Mouse (Mus musculus): ENCODE data around the gene Slit1. TPM values are rescaled to one million over a fixed set of nuclear protein-coding genes. Genes with fewer than 3 reads are reported as not detected.

The Slit1 gene
- polyA plus RNA-seq, 1 experiment: 0.80 TPM

DNA sequence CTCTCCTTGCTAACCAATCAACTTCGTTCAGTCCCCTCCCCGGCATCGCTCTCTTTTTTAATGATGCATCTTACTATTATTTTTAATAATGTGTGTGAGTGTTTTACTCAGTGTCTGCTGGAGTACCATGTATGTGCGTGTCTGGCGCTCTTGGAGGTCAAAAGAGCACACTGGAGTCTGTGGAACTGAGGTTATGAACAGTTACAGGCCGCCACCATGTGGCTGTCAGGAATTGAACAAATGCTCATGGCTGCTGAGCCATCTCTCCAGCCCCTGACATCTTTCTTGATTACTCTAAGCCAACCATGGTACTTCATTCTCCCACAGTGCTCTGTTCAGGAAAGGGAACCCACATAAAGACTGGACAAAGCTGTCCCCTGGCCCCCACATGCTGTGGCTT lies 16.3 kb upstream of the Slit1 start:
- Histone ChIP-seq H3K4me3 (no peak overlapping the region), H3ac (ENCODE audit: control insufficient read depth, insufficient read length) (no peak overlapping the region), H3K27me3 (ENCODE audit: control insufficient read depth, insufficient read depth, insufficient read length) (peaks cover 12% of the 10 kb centered on the region), H3K4me2 (ENCODE audit: low read depth) (no peak overlapping the region), H3K79me2 (ENCODE audit: control insufficient read depth, insufficient read depth) (no peaks in the 10 kb centered on the region), H3K36me3 (ENCODE audit: control insufficient read depth, insufficient read depth) (no peaks in the 10 kb centered on the region)
- TF ChIP-seq SRF (IDR thresholded peaks at IDR 0.05; ENCODE audit: control insufficient read depth, insufficient read length, low read depth) (no peak), REST (IDR thresholded peaks at IDR 0.05; ENCODE audit: insufficient read depth, insufficient read length) (no peak), MYOG (IDR thresholded peaks at IDR 0.05; ENCODE audit: control insufficient read depth in 1 of 3, insufficient read depth in 1 of 3, insufficient read length in 2 of 3, low read depth in 2 of 3) (no peak), TCF12 (IDR thresholded peaks at IDR 0.05; ENCODE audit: insufficient read depth, poor library complexity, severe bottlenecking) (no peak), MYOD1 (IDR thresholded peaks at IDR 0.05; ENCODE audit: control insufficient read depth in 1 of 3, insufficient read length in 2 of 3, low read depth in 2 of 3) (no peak), MAX (IDR thresholded peaks at IDR 0.05; ENCODE audit: low read depth) (no peak), POLR2A (IDR thresholded peaks at IDR 0.05; ENCODE audit: insufficient read length, low read depth) (no peak), CEBPB (IDR thresholded peaks at IDR 0.05; ENCODE audit: insufficient read depth, poor library complexity, severe bottlenecking) (no peak), POLR2AphosphoS2 (IDR thresholded peaks at IDR 0.05; ENCODE audit: insufficient read length, low read depth) (no peak), USF1 (IDR thresholded peaks at IDR 0.05; ENCODE audit: low read depth) (no peak), E2F4 (IDR thresholded peaks at IDR 0.05; ENCODE audit: insufficient read depth) (no peak), TCF3 (IDR thresholded peaks at IDR 0.05; ENCODE audit: insufficient read length, low read depth) (no peak)

DNA sequence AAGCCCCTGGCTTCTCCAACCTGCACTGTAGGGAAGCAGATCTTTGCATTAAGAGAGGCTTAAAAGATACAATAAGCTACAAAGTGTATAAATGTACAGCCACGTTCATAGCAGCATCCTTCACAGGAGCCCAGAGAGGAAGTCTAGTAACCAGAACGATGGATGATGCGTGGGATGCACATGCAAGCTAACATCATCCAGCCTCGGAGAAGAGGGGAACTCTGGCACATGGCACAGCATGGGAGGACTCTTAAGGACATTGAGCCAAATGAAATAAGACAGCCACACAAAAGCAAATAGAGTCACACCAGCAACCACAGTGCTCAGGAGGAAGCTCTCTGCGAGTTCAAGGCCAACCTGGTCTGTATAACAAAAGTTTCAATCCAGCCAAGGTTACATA lies 15.8 kb upstream of the Slit1 start:
- Histone ChIP-seq H3ac (ENCODE audit: control insufficient read depth, insufficient read length) (no peak overlapping the region), H3K36me3 (ENCODE audit: control insufficient read depth, insufficient read depth) (no peaks in the 10 kb centered on the region), H3K4me2 (ENCODE audit: low read depth) (no peak overlapping the region), H3K4me3 (no peak overlapping the region), H3K27me3 (ENCODE audit: control insufficient read depth, insufficient read depth, insufficient read length) (peaks cover 14% of the 10 kb centered on the region), H3K79me2 (ENCODE audit: control insufficient read depth, insufficient read depth) (no peaks in the 10 kb centered on the region)
- no peak for TF ChIP-seq POLR2AphosphoS2 (IDR thresholded peaks at IDR 0.05; ENCODE audit: insufficient read length, low read depth)
- no peak for TF ChIP-seq CEBPB (IDR thresholded peaks at IDR 0.05; ENCODE audit: insufficient read depth, poor library complexity, severe bottlenecking)
- no peak for TF ChIP-seq POLR2A (IDR thresholded peaks at IDR 0.05; ENCODE audit: insufficient read length, low read depth)
- no peak for TF ChIP-seq MAX (IDR thresholded peaks at IDR 0.05; ENCODE audit: low read depth)
- no peak for TF ChIP-seq TCF12 (IDR thresholded peaks at IDR 0.05; ENCODE audit: insufficient read depth, poor library complexity, severe bottlenecking)
- TF ChIP-seq MYOD1 (IDR thresholded peaks at IDR 0.05; ENCODE audit: control insufficient read depth in 1 of 3, insufficient read length in 2 of 3, low read depth in 2 of 3): no peak
- TF ChIP-seq REST (IDR thresholded peaks at IDR 0.05; ENCODE audit: insufficient read depth, insufficient read length): no peak
- no peak for TF ChIP-seq SRF (IDR thresholded peaks at IDR 0.05; ENCODE audit: control insufficient read depth, insufficient read length, low read depth)
- no peak for TF ChIP-seq E2F4 (IDR thresholded peaks at IDR 0.05; ENCODE audit: insufficient read depth)
- no peak for TF ChIP-seq TCF3 (IDR thresholded peaks at IDR 0.05; ENCODE audit: insufficient read length, low read depth)
- TF ChIP-seq MYOG (IDR thresholded peaks at IDR 0.05; ENCODE audit: control insufficient read depth in 1 of 3, insufficient read depth in 1 of 3, insufficient read length in 2 of 3, low read depth in 2 of 3): no peak
- TF ChIP-seq USF1 (IDR thresholded peaks at IDR 0.05; ENCODE audit: low read depth): no peak

DNA sequence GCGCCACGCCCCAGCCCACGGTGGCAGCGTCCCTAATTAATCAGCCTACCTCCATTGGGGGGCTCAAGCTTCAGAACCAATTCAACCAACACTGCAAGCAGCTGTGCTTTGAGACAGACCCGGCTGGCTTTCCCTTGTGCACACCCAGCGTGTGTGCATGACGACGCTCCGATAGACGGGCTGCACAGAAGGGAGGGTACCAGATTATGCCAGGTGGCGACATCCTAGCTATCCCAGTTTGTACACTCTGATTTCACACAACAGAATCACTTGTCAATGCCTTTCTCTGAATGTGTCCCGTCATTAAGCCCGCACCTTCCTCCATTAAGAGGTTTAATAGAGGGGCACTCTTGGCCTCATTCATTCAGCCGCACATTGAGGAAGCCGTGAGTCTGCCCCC lies 11.3 kb upstream of the Slit1 start:
- H3K36me3 ChIP-seq (ENCODE audit: control insufficient read depth, insufficient read depth): no peaks in the 10 kb centered on the region
- H3K27me3 ChIP-seq (ENCODE audit: control insufficient read depth, insufficient read depth, insufficient read length): peaks cover 41% of the 10 kb centered on the region
- TF ChIP-seq CEBPB (IDR thresholded peaks at IDR 0.05; ENCODE audit: insufficient read depth, poor library complexity, severe bottlenecking) (no peak), E2F4 (IDR thresholded peaks at IDR 0.05; ENCODE audit: insufficient read depth) (no peak), POLR2AphosphoS2 (IDR thresholded peaks at IDR 0.05; ENCODE audit: insufficient read length, low read depth) (no peak), MAX (IDR thresholded peaks at IDR 0.05; ENCODE audit: low read depth) (no peak), POLR2A (IDR thresholded peaks at IDR 0.05; ENCODE audit: insufficient read length, low read depth) (no peak), TCF12 (IDR thresholded peaks at IDR 0.05; ENCODE audit: insufficient read depth, poor library complexity, severe bottlenecking) (no peak), MYOD1 (IDR thresholded peaks at IDR 0.05; ENCODE audit: control insufficient read depth in 1 of 3, insufficient read length in 2 of 3, low read depth in 2 of 3) (no peak), TCF3 (IDR thresholded peaks at IDR 0.05; ENCODE audit: insufficient read length, low read depth) (no peak), REST (IDR thresholded peaks at IDR 0.05; ENCODE audit: insufficient read depth, insufficient read length) (no peak), SRF (IDR thresholded peaks at IDR 0.05; ENCODE audit: control insufficient read depth, insufficient read length, low read depth) (no peak), MYOG (IDR thresholded peaks at IDR 0.05; ENCODE audit: control insufficient read depth in 1 of 3, insufficient read depth in 1 of 3, insufficient read length in 2 of 3, low read depth in 2 of 3) (no peak), USF1 (IDR thresholded peaks at IDR 0.05; ENCODE audit: low read depth) (no peak)
- H3K4me2 ChIP-seq (ENCODE audit: low read depth): no peak overlapping the region
- H3K4me3 ChIP-seq: no peak overlapping the region
- no peak overlapping the region for H3ac ChIP-seq (ENCODE audit: control insufficient read depth, insufficient read length)
- no peaks in the 10 kb centered on the region for H3K79me2 ChIP-seq (ENCODE audit: control insufficient read depth, insufficient read depth)

DNA sequence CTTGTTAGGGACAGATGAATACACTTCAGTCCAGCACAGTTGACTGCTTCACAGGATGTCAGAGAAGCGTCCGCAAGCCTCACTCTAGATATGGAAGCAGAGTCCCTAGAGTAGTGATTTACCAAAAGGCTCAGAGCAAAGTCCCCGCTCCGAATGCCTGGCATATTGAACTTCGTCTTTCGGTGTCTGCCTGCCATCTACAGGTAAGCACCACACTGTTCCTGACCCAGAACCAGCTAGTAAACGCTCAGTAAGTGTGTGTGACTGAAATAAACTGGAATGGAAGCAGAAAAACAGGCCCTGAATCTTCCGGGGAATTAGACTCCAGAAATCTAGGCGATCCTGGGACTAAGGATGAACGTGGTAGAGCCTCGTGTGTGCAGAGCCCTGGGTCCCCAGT lies 8.4 kb upstream of the Slit1 start:
- Histone ChIP-seq H3ac (ENCODE audit: control insufficient read depth, insufficient read length) (no peak overlapping the region), H3K36me3 (ENCODE audit: control insufficient read depth, insufficient read depth) (no peaks in the 10 kb centered on the region), H3K79me2 (ENCODE audit: control insufficient read depth, insufficient read depth) (no peaks in the 10 kb centered on the region), H3K27me3 (ENCODE audit: control insufficient read depth, insufficient read depth, insufficient read length) (peaks cover 44% of the 10 kb centered on the region), H3K4me2 (ENCODE audit: low read depth) (no peak overlapping the region), H3K4me3 (no peak overlapping the region)
- no peak for TF ChIP-seq MYOD1 (IDR thresholded peaks at IDR 0.05; ENCODE audit: control insufficient read depth in 1 of 3, insufficient read length in 2 of 3, low read depth in 2 of 3)
- TF ChIP-seq TCF12 (IDR thresholded peaks at IDR 0.05; ENCODE audit: insufficient read depth, poor library complexity, severe bottlenecking): no peak
- TF ChIP-seq E2F4 (IDR thresholded peaks at IDR 0.05; ENCODE audit: insufficient read depth): no peak
- TF ChIP-seq MAX (IDR thresholded peaks at IDR 0.05; ENCODE audit: low read depth): no peak
- no peak for TF ChIP-seq POLR2AphosphoS2 (IDR thresholded peaks at IDR 0.05; ENCODE audit: insufficient read length, low read depth)

DNA sequence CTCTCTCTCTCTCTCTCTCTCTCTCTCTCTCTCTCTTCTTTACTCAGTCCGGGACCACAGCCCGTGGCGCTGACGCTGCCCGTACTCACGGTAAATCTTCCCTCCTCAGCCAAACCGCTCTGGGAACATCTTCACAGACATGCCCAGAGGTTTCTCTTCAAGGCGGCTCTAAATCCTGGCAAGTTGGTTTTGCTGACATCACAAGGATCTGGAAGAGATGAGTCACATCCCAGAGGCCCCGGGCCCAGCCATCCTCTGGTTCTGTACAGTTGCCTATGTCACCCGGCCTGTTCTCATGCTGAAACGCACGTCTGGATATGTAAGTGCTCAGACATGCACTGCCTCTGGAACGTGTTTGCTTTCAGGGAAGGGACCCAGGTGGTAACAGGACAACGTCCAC lies 4.0 kb upstream of the Slit1 start:
- no peaks in the 10 kb centered on the region for H3K36me3 ChIP-seq (ENCODE audit: control insufficient read depth, insufficient read depth)
- H3K79me2 ChIP-seq (ENCODE audit: control insufficient read depth, insufficient read depth): no peaks in the 10 kb centered on the region
- H3K27me3 ChIP-seq (ENCODE audit: control insufficient read depth, insufficient read depth, insufficient read length): peaks cover 59% of the 10 kb centered on the region
- TF ChIP-seq MYOG (IDR thresholded peaks at IDR 0.05; ENCODE audit: control insufficient read depth in 1 of 3, insufficient read depth in 1 of 3, insufficient read length in 2 of 3, low read depth in 2 of 3): no peak
- no peak for TF ChIP-seq POLR2A (IDR thresholded peaks at IDR 0.05; ENCODE audit: insufficient read length, low read depth)
- no peak for TF ChIP-seq TCF12 (IDR thresholded peaks at IDR 0.05; ENCODE audit: insufficient read depth, poor library complexity, severe bottlenecking)
- no peak for TF ChIP-seq CEBPB (IDR thresholded peaks at IDR 0.05; ENCODE audit: insufficient read depth, poor library complexity, severe bottlenecking)
- no peak for TF ChIP-seq SRF (IDR thresholded peaks at IDR 0.05; ENCODE audit: control insufficient read depth, insufficient read length, low read depth)
- H3K4me3 ChIP-seq: no peak overlapping the region
- H3K4me2 ChIP-seq (ENCODE audit: low read depth): no peak overlapping the region
- H3ac ChIP-seq (ENCODE audit: control insufficient read depth, insufficient read length): no peak overlapping the region
